Mouse (Mus musculus) spleen, postnatal 10 days (tissue): ENCODE results near the gene Fpgs.
A peak's percentile ranks its signal among the peaks of the same experiment; 100 is the strongest.

Experiments used
- DNase-seq, 2 experiments: peaks; one replicate each; pipeline ENCODE4 v3.0.0; 2021 to 2022; ENCODE audit warnings: low spot score in 2 of 2

Fpgs gene

GRCm38 (mm10) chr2:32639632-32640031 lies 64.3 kb downstream of the Fpgs start:
- DNase-seq = no peak

GRCm38 (mm10) chr2:32637778-32638281 lies 66.1 kb downstream of the Fpgs start:
- DNase-seq = peak; percentile 40 to 77

- DNase-seq = no peak
These were observed 67.3 kb downstream of the Fpgs start for GRCm38 (mm10) chr2:32636617-32637016.

- DNase-seq = no peak
These were observed 69.5 kb downstream of the Fpgs start for GRCm38 (mm10) chr2:32634277-32635105.

- no peak for DNase-seq
These were observed 70.3 kb downstream of the Fpgs start for GRCm38 (mm10) chr2:32633660-32634059.
